Mouse (Mus musculus) hindbrain, embryonic 10.5 days (tissue): ENCODE measurements around the gene Dok3. TPM values are rescaled to one million over a fixed set of nuclear protein-coding genes. Genes with fewer than 3 reads are reported as not detected.

ENCODE experiments used
- DNase-seq: peaks from one replicate; pipeline ENCODE4 v3.0.0-alpha.2; 2017; ENCODE audit warnings: low spot score
- H3K27ac ChIP-seq: fragments of 300-500 bp; sonication (generic); 2 replicates; pipeline ENCODE4 v1.5.1; 2016; ENCODE audit warnings: mild to moderate bottlenecking, moderate library complexity
- H3K27me3 ChIP-seq: fragments of 300-500 bp; sonication (generic); 2 replicates; pipeline ENCODE4 v1.6.1; 2016; ENCODE audit warnings: mild to moderate bottlenecking; ENCODE audit not compliant: poor library complexity, insufficient read depth, severe bottlenecking
- H3K36me3 ChIP-seq: fragments of 300-500 bp; sonication (generic); 2 replicates; pipeline ENCODE4 v1.6.1; 2016; ENCODE audit warnings: mild to moderate bottlenecking, moderate library complexity
- H3K4me1 ChIP-seq: fragments of 300-500 bp; sonication (generic); replicated peaks from 2 replicates; pipeline ENCODE4 v1.6.1; 2016; ENCODE audit warnings: mild to moderate bottlenecking
- H3K4me3 ChIP-seq: fragments of 300-500 bp; sonication (generic); 2 replicates; pipeline ENCODE4 v1.5.1; 2016; ENCODE audit warnings: mild to moderate bottlenecking, moderate library complexity
- H3K9me3 ChIP-seq: fragments of 300-500 bp; sonication (generic); 2 replicates; pipeline ENCODE4 v1.6.1; 2016; ENCODE audit warnings: mild to moderate bottlenecking, moderate library complexity
- WGBS: fragments of 180-500 bp; shearing (Covaris S2); methylation state at CpG from one replicate; pipeline ENCODE4 v1.1.7; 2016; 5-methylcytosine and 5-hydroxymethylcytosine counted together
- polyA plus RNA-seq: library from polyadenylated mRNA; unstranded; fragments of >200 nt; fragmentation: Nextera tagmentation; extraction: Ambion mirVana; gene quantifications from 2 replicates; pipeline ENCODE4 v1.2.1, GENCODE M21; 2016

Gene Dok3
- polyA plus RNA-seq, 1 experiment from 2014 or later, result 3.9 TPM

DNA sequence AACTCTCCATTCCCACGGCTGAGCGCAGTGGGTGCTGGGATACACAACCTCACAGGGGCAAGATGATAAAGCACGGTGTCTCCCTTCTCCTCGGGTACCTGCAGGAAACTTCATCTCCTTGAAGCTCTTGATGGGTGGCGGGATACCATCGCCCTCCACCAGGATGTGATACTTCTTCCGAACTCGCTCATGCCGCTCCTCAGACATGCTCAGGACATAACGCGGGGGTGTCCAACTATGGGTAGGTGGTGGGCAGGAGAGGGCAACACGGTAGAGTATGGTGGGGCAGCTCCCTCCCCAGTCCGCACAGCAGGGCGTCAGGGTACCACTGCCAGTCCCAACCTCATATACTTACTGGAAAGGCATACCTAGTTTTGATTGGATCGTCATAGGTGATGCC lies 6.1 kb upstream of the Dok3 start:
- H3K9me3 ChIP-seq, result no peaks in the 10 kb centered on the region
- peaks cover 78% of the 10 kb centered on the region for H3K36me3 ChIP-seq
- peak overlapping the region; percentile 63 for H3K4me3 ChIP-seq
- H3K4me1 ChIP-seq, result peaks cover 17% of the 10 kb centered on the region
- no peaks in the 10 kb centered on the region for H3K27me3 ChIP-seq
- 92% methylated on average over 15 of the region's 15 CpGs for WGBS
- H3K27ac ChIP-seq, result no peak overlapping the region; the same call in 1 of the 2 replicates
- no peak for DNase-seq

DNA sequence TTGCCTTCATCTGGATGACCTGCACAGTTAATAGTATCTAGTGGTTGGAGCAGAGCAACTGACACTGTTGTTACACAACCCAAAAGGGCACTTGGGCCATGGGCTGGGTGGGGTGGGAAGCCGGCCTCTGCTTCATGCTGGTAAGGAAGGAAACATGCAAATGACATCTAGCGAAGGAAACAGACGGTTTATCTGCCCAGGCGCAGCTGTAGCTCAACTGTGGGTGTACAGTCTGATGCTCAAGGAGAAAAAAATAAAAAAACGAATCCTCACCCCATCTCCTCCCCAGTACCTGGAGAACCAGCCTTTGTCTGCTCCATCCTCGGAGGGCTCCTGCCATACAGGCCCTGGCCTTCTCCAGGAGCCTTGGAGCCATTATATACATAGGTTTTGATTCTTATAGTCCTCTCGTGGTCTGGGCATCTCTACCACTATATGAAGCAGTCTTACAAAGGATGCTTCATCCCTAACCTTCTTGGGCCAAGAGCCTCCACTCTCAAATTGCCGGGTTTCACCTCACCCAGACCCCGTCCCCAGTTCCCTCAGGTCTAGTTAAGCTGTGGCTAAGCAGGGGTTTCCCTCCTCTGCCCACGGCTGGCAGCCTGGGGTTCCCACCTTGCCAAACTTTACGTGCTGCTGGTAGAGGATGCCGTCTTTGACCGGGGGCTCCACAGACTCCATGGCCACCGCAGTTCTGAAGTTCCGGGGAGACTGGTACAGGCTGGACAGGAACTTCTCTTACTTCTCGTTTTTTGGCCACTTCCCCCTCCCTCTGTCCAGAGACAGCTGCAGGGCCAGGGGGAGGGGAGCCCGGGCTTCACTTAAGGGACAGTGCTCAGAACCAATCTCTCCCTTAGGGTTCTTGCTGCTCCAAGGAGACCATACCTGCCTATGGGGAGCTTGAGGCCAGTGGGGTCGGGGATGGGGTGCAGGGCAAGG lies 993 bp downstream of the Dok3 start:
- peaks cover 10% of the 10 kb centered on the region for H3K4me1 ChIP-seq
- H3K27me3 ChIP-seq, result no peaks in the 10 kb centered on the region
- no peak for DNase-seq
- WGBS, result 85% methylated on average over 18 of the region's 18 CpGs
- no peak overlapping the region for H3K4me3 ChIP-seq
- H3K9me3 ChIP-seq, result no peaks in the 10 kb centered on the region
- H3K36me3 ChIP-seq, result peaks cover 59% of the 10 kb centered on the region
- no peak overlapping the region for H3K27ac ChIP-seq

DNA sequence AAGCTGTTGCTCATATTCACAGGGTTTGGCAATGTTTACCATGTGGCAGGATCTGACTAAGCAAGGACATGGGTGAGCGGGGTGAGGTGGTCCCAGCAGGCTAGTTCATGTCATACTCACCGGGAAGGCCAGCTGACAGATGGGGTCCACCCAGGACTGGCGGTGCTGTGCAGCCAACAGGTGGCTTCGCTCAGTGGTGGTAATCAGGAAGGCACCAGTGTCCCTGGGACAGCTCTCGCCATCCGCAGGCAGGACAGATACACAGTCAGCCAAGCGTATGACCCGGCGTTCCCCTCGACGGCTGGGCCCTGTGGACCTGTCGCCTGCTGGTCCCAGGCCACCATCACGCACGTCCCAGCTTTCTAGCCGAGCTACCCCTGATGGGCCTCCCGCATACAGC lies 1.9 kb downstream of the Dok3 start:
- Histone ChIP-seq H3K4me1 (peaks cover 17% of the 10 kb centered on the region), H3K27me3 (no peaks in the 10 kb centered on the region), H3K4me3 (no peak overlapping the region), H3K9me3 (no peaks in the 10 kb centered on the region), H3K36me3 (peaks cover 55% of the 10 kb centered on the region), H3K27ac (no peak overlapping the region)
- DNase-seq, result no peak
- 90% methylated on average over 16 of the region's 16 CpGs for WGBS

DNA sequence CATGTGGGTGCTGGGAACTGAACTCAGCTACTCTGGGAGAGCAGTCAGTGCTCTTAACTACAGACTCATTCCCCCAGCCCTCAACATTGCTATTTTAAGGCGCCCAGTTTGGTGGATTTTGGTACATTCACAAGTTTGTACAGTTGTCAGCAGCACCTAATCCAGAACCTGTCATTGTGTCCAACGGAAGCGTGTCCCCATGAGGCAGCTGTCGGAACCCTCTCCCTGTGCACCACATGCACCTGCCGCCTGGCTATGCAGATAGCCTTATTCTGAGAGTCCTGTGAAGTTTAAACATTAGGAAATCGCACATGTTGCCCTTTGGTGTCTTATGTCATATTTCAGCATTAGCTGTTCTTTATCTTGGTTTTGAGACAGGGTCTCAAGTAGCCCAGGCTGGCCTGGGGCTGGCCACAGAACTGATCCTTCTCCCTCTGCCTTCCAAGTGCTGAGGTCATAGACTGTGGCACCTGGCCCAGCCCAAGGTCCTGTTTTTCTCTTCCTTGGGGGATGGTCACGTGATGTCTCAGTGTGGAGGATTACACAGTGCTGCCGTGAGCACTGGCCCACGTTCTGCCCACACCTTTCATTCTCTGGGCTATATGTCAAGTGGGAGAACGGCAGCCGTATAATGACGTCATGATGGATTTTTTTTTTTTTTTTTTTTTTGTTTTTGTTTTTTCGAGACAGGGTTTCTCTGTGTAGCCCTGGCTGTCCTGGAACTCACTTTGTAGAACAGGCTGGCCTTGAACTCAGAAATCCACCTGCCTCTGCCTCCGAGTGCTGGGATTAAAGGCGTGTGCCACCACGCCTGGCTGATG lies 3.2 kb downstream of the Dok3 start:
- no peaks in the 10 kb centered on the region for H3K27me3 ChIP-seq
- peaks cover 43% of the 10 kb centered on the region for H3K36me3 ChIP-seq
- no peak overlapping the region for H3K27ac ChIP-seq
- DNase-seq, result no peak
- H3K4me3 ChIP-seq, result no peak overlapping the region
- H3K9me3 ChIP-seq, result no peaks in the 10 kb centered on the region
- H3K4me1 ChIP-seq, result peaks cover 17% of the 10 kb centered on the region
- WGBS, result 86% methylated on average over 16 of the region's 16 CpGs

DNA sequence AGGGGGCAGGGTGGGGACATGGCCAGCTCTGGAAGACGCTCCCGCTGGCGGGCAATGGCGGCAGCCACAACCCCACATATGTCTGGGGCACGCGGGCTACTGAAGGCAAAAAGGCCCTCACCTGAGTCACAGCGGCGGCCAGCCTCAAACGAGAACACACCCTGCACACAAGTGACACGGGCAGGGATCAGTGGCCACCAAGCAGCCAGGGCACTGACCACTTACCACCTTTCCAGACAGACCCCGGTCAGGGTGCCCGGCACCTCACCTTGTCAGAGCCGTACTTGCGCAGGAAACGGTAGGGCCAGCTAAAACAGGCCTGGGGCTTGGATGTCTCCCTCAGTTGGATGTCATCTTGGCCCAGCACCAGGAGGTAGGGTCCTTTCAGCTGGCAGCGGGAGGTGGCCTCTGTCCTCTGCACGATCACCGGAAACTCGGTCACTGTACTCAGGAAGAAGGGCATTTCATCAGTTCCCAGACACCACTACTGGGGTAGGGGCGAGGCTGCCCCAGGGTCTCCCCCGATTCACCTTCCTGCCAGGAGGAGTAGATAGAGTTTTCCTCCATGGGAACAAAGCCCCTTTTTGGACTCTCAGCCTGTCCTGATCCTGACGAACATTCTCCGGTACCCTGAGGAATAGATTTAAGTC lies 5.0 kb downstream of the Dok3 start:
- H3K27me3 ChIP-seq, result no peaks in the 10 kb centered on the region
- H3K4me1 ChIP-seq, result peaks cover 17% of the 10 kb centered on the region
- DNase-seq, result no peak
- H3K9me3 ChIP-seq, result no peaks in the 10 kb centered on the region
- H3K4me3 ChIP-seq, result no peak overlapping the region
- WGBS, result 92% methylated on average over 23 of the region's 23 CpGs
- H3K27ac ChIP-seq, result peak overlapping the region; percentile 70
- H3K36me3 ChIP-seq, result peaks cover 24% of the 10 kb centered on the region

DNA sequence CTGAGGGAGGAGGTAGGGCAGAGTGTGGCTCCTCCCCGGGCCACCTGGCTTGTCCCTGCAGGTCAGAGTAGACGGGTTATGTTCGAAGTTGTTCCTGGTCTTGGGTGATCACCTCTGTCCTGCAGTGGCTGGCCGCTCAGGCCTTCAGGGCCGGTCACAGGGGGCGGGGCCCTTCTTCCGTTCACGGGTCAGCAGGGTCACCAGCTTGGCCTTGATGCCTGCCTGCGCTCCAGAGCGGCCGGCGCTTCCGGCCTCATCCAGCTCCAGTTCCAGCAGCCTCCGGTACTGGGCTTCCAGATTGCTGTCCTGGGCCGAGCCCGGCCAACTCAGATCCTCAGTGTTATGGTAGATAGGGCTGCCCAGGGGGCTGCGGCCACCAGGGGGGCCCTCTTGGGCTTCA lies 5.8 kb downstream of the Dok3 start:
- WGBS, result 58% methylated on average over 17 of the region's 17 CpGs
- H3K4me1 ChIP-seq, result peaks cover 17% of the 10 kb centered on the region
- no peaks in the 10 kb centered on the region for H3K27me3 ChIP-seq
- peaks cover 16% of the 10 kb centered on the region for H3K36me3 ChIP-seq
- peak; percentile 44 for DNase-seq
- H3K27ac ChIP-seq, result peak overlapping the region; percentile 70
- no peaks in the 10 kb centered on the region for H3K9me3 ChIP-seq
- H3K4me3 ChIP-seq, result no peak overlapping the region

DNA sequence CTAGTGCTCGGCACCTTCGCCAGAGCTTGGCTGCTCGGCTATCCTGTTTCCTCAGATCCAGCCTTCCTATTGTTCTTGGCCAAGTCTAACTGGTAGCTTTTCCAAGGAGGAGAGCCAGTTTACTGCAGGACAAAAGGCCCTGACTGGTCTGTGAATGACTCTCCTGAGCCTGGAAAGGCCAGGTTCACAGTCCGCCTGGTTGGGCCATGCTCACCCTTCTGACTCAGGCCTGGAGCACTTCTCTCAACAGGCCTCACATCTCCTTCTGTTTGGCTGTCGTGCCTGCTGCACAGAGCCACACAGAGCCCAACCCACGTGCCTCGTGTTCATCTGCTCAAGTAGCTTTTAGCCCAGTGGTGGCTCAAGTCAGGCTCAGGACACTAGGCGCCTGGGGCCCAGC lies 6.4 kb downstream of the Dok3 start:
- H3K36me3 ChIP-seq, result peaks cover 15% of the 10 kb centered on the region
- H3K27ac ChIP-seq, result peak overlapping the region; percentile 70; the same call in 1 of the 2 replicates
- DNase-seq, result no peak
- 63% methylated on average over 8 of the region's 8 CpGs for WGBS
- peaks cover 17% of the 10 kb centered on the region for H3K4me1 ChIP-seq
- no peaks in the 10 kb centered on the region for H3K27me3 ChIP-seq
- no peaks in the 10 kb centered on the region for H3K9me3 ChIP-seq
- no peak overlapping the region for H3K4me3 ChIP-seq

DNA sequence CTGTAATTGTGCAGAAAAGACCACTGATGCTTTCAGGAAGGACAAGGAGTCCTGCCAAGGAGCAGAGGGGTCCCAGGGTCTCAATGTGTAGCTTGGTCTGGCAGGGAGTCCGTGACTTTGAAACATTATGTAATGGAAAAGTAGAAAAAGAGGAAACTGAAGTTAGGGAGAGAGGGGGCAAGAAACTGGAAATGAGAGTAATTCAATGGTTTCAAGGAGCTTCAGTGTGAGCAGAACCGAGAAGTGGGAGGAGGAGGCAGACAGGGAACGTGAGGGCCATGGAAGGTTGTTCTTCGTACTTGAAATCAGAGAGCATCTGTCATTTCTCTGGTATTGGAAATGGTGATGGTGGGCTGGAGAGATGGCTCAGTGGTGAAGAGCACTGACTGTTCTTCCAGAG lies 9.5 kb downstream of the Dok3 start:
- H3K4me3 ChIP-seq, result no peak overlapping the region
- peaks cover 17% of the 10 kb centered on the region for H3K4me1 ChIP-seq
- H3K27ac ChIP-seq, result no peak overlapping the region
- H3K27me3 ChIP-seq, result peaks cover 8% of the 10 kb centered on the region
- peaks cover 15% of the 10 kb centered on the region for H3K36me3 ChIP-seq
- 88% methylated on average over 4 of the region's 4 CpGs for WGBS
- DNase-seq, result no peak
- H3K9me3 ChIP-seq, result no peaks in the 10 kb centered on the region

DNA sequence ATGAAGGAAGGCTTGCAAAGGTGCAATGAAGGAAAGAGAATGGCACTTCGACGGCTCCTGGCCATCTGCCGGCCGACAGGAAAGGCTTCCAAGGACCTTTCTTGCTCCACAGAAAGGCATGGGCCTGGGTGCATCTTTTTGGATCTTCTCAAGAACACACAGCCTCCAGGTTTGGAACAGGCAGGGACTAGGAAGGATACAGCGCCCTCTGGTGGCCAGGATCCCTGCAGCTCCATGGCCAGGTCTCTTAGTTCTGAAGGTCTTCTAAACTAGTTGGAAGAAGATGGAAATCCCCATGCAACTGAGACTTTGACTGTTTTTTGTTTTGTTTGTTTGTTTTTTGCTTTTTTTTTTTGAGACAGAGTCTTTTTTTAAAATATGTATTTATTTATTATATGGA lies 12.1 kb downstream of the Dok3 start:
- DNase-seq, result peak; percentile 88
- no peaks in the 10 kb centered on the region for H3K36me3 ChIP-seq
- H3K27ac ChIP-seq, result no peak overlapping the region
- H3K4me3 ChIP-seq, result no peak overlapping the region
- peaks cover 11% of the 10 kb centered on the region for H3K27me3 ChIP-seq
- H3K4me1 ChIP-seq, result peaks cover 21% of the 10 kb centered on the region
- H3K9me3 ChIP-seq, result no peaks in the 10 kb centered on the region
- WGBS, result 6% methylated on average over 5 of the region's 5 CpGs

DNA sequence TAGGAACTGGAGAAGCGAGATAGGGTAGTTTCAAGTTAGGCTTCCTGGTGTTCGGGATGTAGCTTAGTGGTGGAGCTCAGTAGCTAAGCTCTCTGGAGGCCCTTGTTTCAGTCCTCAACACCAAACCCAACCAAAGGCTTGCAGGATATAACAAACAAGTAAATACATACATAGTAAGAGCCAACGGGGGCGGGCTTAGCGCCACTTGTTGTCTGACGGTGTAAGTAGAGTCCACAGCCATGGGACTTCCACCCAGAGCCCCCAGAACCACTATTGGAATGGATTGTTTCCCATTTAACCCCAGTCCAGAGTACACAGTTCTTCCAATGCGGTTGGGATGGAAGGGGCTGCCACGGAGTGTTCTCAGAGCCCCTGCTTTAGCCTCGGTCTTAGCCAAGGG lies 15.3 kb downstream of the Dok3 start:
- no peaks in the 10 kb centered on the region for H3K9me3 ChIP-seq
- peaks cover 11% of the 10 kb centered on the region for H3K27me3 ChIP-seq
- H3K4me1 ChIP-seq, result peaks cover 43% of the 10 kb centered on the region
- no peak for DNase-seq
- H3K4me3 ChIP-seq, result peak overlapping the region; percentile 92
- no peak overlapping the region for H3K27ac ChIP-seq
- peaks cover 28% of the 10 kb centered on the region for H3K36me3 ChIP-seq
- WGBS, result 40% methylated on average over 9 of the region's 9 CpGs

DNA sequence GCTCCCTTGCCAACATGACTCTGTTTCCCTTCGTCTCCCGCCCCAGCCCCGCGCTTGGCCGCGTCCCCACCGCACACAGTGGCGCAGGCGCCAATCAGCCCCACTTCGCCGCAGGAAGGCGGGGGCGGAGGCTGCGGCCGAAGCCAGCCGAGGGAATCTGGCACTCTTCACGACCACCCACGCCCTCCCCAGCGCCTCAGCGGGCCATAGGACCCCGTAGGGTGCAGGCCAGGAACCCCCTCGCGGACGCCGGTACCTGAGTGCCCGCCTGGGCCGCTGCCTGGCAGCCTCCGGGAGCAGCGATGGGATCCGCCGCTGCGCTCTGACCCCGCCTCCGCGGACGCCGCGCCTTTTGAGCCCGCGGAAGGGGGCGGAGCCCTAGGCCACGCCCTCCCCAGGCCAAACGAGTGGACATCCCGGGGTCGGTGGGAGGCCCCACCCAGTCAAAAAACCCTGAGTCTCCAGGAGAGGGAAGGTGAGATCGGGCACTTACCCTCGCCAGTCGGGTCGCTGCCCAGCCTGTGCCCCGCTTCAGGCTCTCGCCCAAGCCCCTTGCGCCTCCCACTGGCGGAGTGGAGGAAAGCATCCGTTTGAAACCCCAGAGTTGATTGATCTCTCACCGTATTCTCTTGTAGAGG lies 15.9 kb downstream of the Dok3 start, which contains the start of gene Pdlim7:
Gene Pdlim7 (minus strand): TSS at position 566 of the 638 bp plus-strand sequence.
- WGBS, result under 1% methylated on average over 55 of the region's 55 CpGs
- peaks cover 49% of the 10 kb centered on the region for H3K4me1 ChIP-seq
- H3K9me3 ChIP-seq, result no peaks in the 10 kb centered on the region
- peak within 1 kb of the TSS; percentile 92 for H3K4me3 ChIP-seq
- peaks cover 11% of the 10 kb centered on the region for H3K27me3 ChIP-seq
- peaks cover 34% of the 10 kb centered on the region for H3K36me3 ChIP-seq
- peak; percentile 92 for DNase-seq
- H3K27ac ChIP-seq, result peak within 1 kb of the TSS; percentile 96

DNA sequence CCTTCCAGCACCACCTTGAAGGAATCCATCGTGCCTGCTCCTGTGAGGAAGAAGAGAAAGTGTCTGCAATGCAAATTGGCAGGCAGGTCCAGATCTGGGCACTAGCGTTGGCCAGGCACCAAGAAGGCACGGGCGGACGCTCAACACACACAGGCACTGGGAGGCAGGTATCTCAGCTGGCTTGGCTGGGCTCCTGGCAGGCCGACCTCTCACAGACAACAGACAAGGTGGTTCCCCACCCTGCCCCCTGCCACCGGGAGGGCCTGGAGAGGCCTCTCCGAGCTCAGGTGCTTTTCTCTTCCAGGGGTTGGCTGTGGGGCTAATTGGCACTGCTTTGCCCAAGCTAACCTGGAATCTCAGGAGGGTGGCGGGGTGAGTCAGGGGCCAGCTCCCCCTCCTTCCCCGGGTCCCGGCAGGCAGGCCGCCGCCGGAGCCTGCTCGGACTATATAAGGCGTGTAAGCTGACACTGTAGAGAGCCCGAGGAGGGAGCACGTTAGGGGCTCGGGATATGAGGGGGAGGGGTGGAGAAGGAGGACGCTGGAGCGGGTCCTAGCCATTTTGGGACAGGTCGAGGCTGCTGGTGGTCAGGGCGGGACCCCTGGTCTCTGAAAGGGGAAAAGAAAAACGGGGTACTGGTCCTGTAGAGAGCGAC lies 16.6 kb downstream of the Dok3 start:
- Histone ChIP-seq H3K36me3 (peaks cover 41% of the 10 kb centered on the region), H3K9me3 (no peaks in the 10 kb centered on the region), H3K27me3 (peaks cover 11% of the 10 kb centered on the region), H3K4me3 (peak overlapping the region; percentile 92), H3K27ac (peak overlapping the region; percentile 96), H3K4me1 (peaks cover 52% of the 10 kb centered on the region)
- 4% methylated on average over 25 of the region's 25 CpGs for WGBS
- peak; percentile 76 for DNase-seq
